In the genomic region with DNA sequence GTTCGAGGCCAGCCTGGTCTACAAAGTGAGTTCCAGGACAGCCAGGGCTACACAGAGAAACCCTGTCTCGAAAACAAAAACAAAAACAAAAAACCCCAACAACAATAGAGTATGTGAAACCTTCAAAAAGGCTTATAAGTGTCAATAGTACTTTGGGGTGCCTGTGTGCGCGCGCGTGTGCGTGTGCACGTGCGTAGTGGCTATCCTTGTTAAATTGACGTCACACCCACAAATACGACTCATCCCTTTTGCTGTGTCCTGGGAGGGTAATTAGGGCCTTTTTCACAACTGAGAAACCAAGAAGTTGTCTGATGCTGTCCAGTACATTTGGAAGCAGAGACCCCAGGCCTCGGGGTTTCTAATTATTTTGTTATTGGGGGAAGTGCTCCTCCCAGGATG, we compare ENCODE assay signal across 8 mouse cellular contexts. TPM values are rescaled to one million over a fixed set of nuclear protein-coding genes. Genes with fewer than 3 reads are reported as not detected.
DNase-seq lines count a peak whose midpoint lies in the region; ATAC-seq and TF ChIP-seq lines count a peak whose summit lies in the region.

No protein-coding gene starts in this region.

- ATAC-seq in lung, embryonic 16.5 days (ENCODE audit: low read depth), result peak; percentile 6; the same call in 1 of the 2 replicates
- peak; percentile 31 for ATAC-seq in forebrain, embryonic 11.5 days (replicated peaks; ENCODE audit: low FRiP score)
- 0 out of 2 replicates have a peak, but pooled peaks have one; percentile 15 for ATAC-seq in limb, embryonic 12.5 days (ENCODE audit: insufficient number of reproducible peaks, insufficient read depth, low FRiP score, low TSS enrichment, low read depth)
- no peak for ATAC-seq in megakaryocyte progenitor cell, adult 5-6 weeks (replicated peaks; ENCODE audit: poor library complexity)

- DNase-seq in lung, postnatal 10 days, result no peak
- no peak for DNase-seq in forebrain, embryonic 11.5 days (ENCODE audit: low spot score)
- no peak for DNase-seq in ovary, adult 18-20 months (ENCODE audit: low spot score)
- no peak for DNase-seq in thymus, postnatal 36 days

- no peak for TF ChIP-seq CTCF in olfactory bulb, adult 2 months (IDR thresholded peaks at IDR 0.05; ENCODE audit: insufficient read depth, low read depth, low read length)

- no peak for TF ChIP-seq POLR2A in olfactory bulb, adult 2 months (IDR thresholded peaks at IDR 0.05; ENCODE audit: insufficient read depth, low read depth, low read length)

- peak overlapping the region; percentile 91 for H3K27ac ChIP-seq in lung, embryonic 16.5 days (ENCODE audit: low read length)
- peak overlapping the region; percentile 82 for H3K27ac ChIP-seq in forebrain, embryonic 11.5 days (ENCODE audit: low read depth, low read length)
- peak overlapping the region; percentile 98 for H3K27ac ChIP-seq in limb, embryonic 12.5 days
- H3K27ac ChIP-seq in olfactory bulb, adult 2 months (ENCODE audit: insufficient read depth, low read depth, low read length), result no peak overlapping the region

- H3K36me3 ChIP-seq in lung, embryonic 16.5 days (ENCODE audit: control insufficient read depth, insufficient read depth, low read length), result no peaks in the 10 kb centered on the region
- no peaks in the 10 kb centered on the region for H3K36me3 ChIP-seq in forebrain, embryonic 11.5 days (ENCODE audit: control insufficient read depth, insufficient read depth, low read length)
- peaks cover 4% of the 10 kb centered on the region; the same call in 1 of the 2 replicates for H3K36me3 ChIP-seq in limb, embryonic 12.5 days

- H3K27me3 ChIP-seq in lung, embryonic 16.5 days (ENCODE audit: control insufficient read depth, insufficient read depth, low read depth, low read length), result no peaks in the 10 kb centered on the region
- H3K27me3 ChIP-seq in forebrain, embryonic 11.5 days (ENCODE audit: control insufficient read depth, insufficient read depth, low read length), result no peaks in the 10 kb centered on the region
- no peaks in the 10 kb centered on the region for H3K27me3 ChIP-seq in limb, embryonic 12.5 days

- peak overlapping the region; percentile 84 for H3K4me2 ChIP-seq in lung, embryonic 16.5 days (ENCODE audit: low read depth, low read length)
- peak overlapping the region; percentile 80 for H3K4me2 ChIP-seq in forebrain, embryonic 11.5 days (ENCODE audit: low read depth, low read length, severe bottlenecking)
- H3K4me2 ChIP-seq in limb, embryonic 12.5 days, result peak overlapping the region; percentile 67

- H3K9me3 ChIP-seq in lung, embryonic 16.5 days (ENCODE audit: control insufficient read depth, low read length), result no peaks in the 10 kb centered on the region
- no peaks in the 10 kb centered on the region for H3K9me3 ChIP-seq in forebrain, embryonic 11.5 days (ENCODE audit: control insufficient read depth, low read length)
- H3K9me3 ChIP-seq in limb, embryonic 12.5 days, result no peaks in the 10 kb centered on the region

- WGBS in lung, embryonic 16.5 days, result 63% methylated on average over 12 of the region's 12 CpGs
- WGBS in forebrain, embryonic 11.5 days, result 66% methylated on average over 12 of the region's 12 CpGs
- WGBS in limb, embryonic 12.5 days, result 32% methylated on average over 12 of the region's 12 CpGs
- 80% methylated on average over 12 of the region's 12 CpGs for WGBS in olfactory bulb, adult 2 months

- H3K9ac ChIP-seq in lung, embryonic 16.5 days (ENCODE audit: low read length), result peak overlapping the region; percentile 70
- H3K9ac ChIP-seq in forebrain, embryonic 11.5 days (ENCODE audit: low read length), result peak overlapping the region; percentile 72; the same call in 1 of the 2 replicates
- peak overlapping the region; percentile 46 for H3K9ac ChIP-seq in limb, embryonic 12.5 days (replicated peaks)

- H3K4me3 ChIP-seq in lung, embryonic 16.5 days (ENCODE audit: low read length), result peak overlapping the region; percentile 54
- peak overlapping the region; percentile 33; the same call in 1 of the 2 replicates for H3K4me3 ChIP-seq in forebrain, embryonic 11.5 days (ENCODE audit: low read depth, low read length)
- peak overlapping the region; percentile 36 for H3K4me3 ChIP-seq in limb, embryonic 12.5 days (replicated peaks)
- H3K4me3 ChIP-seq in olfactory bulb, adult 2 months (ENCODE audit: insufficient read depth, low read depth, low read length), result peak overlapping the region; percentile 40; the same call in 1 of the 2 replicates

- peaks cover 10% of the 10 kb centered on the region for H3K4me1 ChIP-seq in lung, embryonic 16.5 days (replicated peaks; ENCODE audit: control insufficient read depth, insufficient read depth, low read length)
- no peaks in the 10 kb centered on the region for H3K4me1 ChIP-seq in forebrain, embryonic 11.5 days (replicated peaks; ENCODE audit: control insufficient read depth, insufficient read depth, low read length)
- peaks cover 39% of the 10 kb centered on the region for H3K4me1 ChIP-seq in limb, embryonic 12.5 days (replicated peaks)
- H3K4me1 ChIP-seq in olfactory bulb, adult 2 months (ENCODE audit: control insufficient read depth, insufficient read depth, low read length), result 0 out of 2 replicates have a peak, but pooled peaks cover 5% of the 10 kb centered on the region

RNA-seq across cellular contexts. Expression of gene Clmp, which starts 44.5 kb away (rescaled TPM):
- polyA plus RNA-seq in lung, embryonic 16.5 days (2015; fragmentation: Nextera tagmentation; extraction: Ambion mirVana), result 9.8 and 10.8 TPM in 2 replicates
- polyA plus RNA-seq in forebrain, embryonic 11.5 days (2014; fragmentation: Nextera tagmentation; extraction: Ambion mirVana), result 23.3 and 24.6 TPM in 2 replicates
- polyA plus RNA-seq in limb, embryonic 12.5 days (2016; fragmentation: Nextera tagmentation; extraction: Ambion mirVana), result 67.7 TPM in 2 replicates
- polyA plus RNA-seq in olfactory bulb, adult 2 months (2012; ENCODE audit: insufficient read depth, insufficient read length, low replicate concordance, missing spikeins), result not detected in 2 replicates
- total RNA-seq in megakaryocyte progenitor cell, adult 5-6 weeks (2015), result 0.10 and 0.22 TPM in 2 replicates
- 0.25 and 0.54 TPM in 2 replicates for total RNA-seq in megakaryocyte progenitor cell, adult 5-6 weeks (2017)

RNA-seq across cellular contexts. Expression of gene Gm21915, which starts 59.9 kb away (rescaled TPM):
- polyA plus RNA-seq in lung, embryonic 16.5 days (2015; fragmentation: Nextera tagmentation; extraction: Ambion mirVana), result not detected in 2 replicates
- polyA plus RNA-seq in forebrain, embryonic 11.5 days (2014; fragmentation: Nextera tagmentation; extraction: Ambion mirVana), result not detected in 2 replicates
- not detected in 2 replicates for polyA plus RNA-seq in limb, embryonic 12.5 days (2016; fragmentation: Nextera tagmentation; extraction: Ambion mirVana)
- not detected in 2 replicates for polyA plus RNA-seq in olfactory bulb, adult 2 months (2012; ENCODE audit: insufficient read depth, insufficient read length, low replicate concordance, missing spikeins)
- total RNA-seq in megakaryocyte progenitor cell, adult 5-6 weeks (2015), result not detected in 2 replicates
- total RNA-seq in megakaryocyte progenitor cell, adult 5-6 weeks (2017), result not detected in 2 replicates

Comparison
In these comparisons a context has a peak if more than half of its experiments do, and no peak if none do; other contexts are left out.
1. RNA of gene Clmp, which starts 44.5 kb away (polyA plus RNA-seq): 67.7 TPM in limb, embryonic 12.5 days, 23.3 to 24.6 TPM in forebrain, embryonic 11.5 days and 9.8 to 10.8 TPM in lung, embryonic 16.5 days; not detected in olfactory bulb, adult 2 months; every median in the first group is over 10 times any median in the second.
2. Peak in every context shown above with its lines, with median percentiles within 50 percentile points of each other: H3K4me2 ChIP-seq, H3K4me3 ChIP-seq and H3K9ac ChIP-seq.